Mouse (Mus musculus) myocyte (in vitro differentiated cells): ENCODE measurements around the gene Mrpl42.

Experiments
- E2F4 ChIP-seq: IDR thresholded peaks from one replicate; pipeline ENCODE4 v1.6.1; 2011; ENCODE audit warnings: mild to moderate bottlenecking, control low read depth, moderate library complexity; ENCODE audit not compliant: insufficient read depth
- MAX ChIP-seq: IDR thresholded peaks from one replicate; pipeline ENCODE4 v1.6.1; 2011; ENCODE audit warnings: low read depth, mild to moderate bottlenecking, control low read depth
- MYOG ChIP-seq, 3 experiments: IDR thresholded peaks; one replicate each; pipeline ENCODE4 v1.6.1; 2011; ENCODE audit warnings: control low read depth in 2 of 3, low read depth in 2 of 3, mild to moderate bottlenecking in 2 of 3; ENCODE audit not compliant: insufficient read length in 2 of 3, control insufficient read depth in 1 of 3, insufficient read depth in 1 of 3
- POLR2A ChIP-seq: IDR thresholded peaks from one replicate; pipeline ENCODE4 v1.6.1; 2011; ENCODE audit warnings: low read depth, mild to moderate bottlenecking, control low read depth, moderate library complexity; ENCODE audit not compliant: insufficient read length
- REST ChIP-seq: IDR thresholded peaks from one replicate; pipeline ENCODE4 v1.6.1; 2011; ENCODE audit warnings: mild to moderate bottlenecking, control low read depth, moderate library complexity; ENCODE audit not compliant: insufficient read depth, insufficient read length
- TCF12 ChIP-seq: IDR thresholded peaks from one replicate; pipeline ENCODE4 v1.6.1; 2011; ENCODE audit warnings: mild to moderate bottlenecking, control low read depth; ENCODE audit not compliant: poor library complexity, insufficient read depth, severe bottlenecking
- USF1 ChIP-seq: IDR thresholded peaks from one replicate; pipeline ENCODE4 v1.6.1; 2011; ENCODE audit warnings: low read depth, mild to moderate bottlenecking, control low read depth, moderate library complexity

DNA sequence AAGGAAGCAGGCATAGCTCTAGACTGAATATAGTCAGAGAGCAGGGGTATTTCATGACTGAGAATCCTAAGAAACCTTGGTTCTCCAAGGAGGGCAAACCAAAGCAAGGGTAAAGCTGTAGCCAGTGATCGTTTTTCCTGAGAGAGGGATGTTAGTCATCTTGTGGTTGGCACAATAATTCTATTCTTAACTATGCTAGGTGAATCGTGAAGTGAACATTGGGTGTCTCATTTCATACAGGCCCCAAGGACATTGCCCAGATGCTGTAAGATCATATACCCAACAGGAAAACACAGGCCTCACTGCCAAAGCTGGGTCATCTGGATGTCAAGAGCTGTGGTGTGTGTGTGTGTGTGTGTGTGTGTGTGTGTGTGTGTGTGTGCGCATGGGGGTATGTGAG, 30.6 kb downstream of the Mrpl42 start:
- TF ChIP-seq TCF12 = no peak
- no peak for TF ChIP-seq POLR2A
- TF ChIP-seq E2F4 = no peak
- no peak for TF ChIP-seq USF1
- no peak for TF ChIP-seq MAX
- TF ChIP-seq REST = no peak
- peak in 1 of 3 experiments; percentile 19 for TF ChIP-seq MYOG (IDR thresholded peaks at IDR 0.05; ENCODE audit: control insufficient read depth in 1 of 3, insufficient read depth in 1 of 3, insufficient read length in 2 of 3, low read depth in 2 of 3)
